Mouse (Mus musculus): ENCODE results near the gene Zbtb5. TPM values are rescaled to one million over a fixed set of nuclear protein-coding genes. Genes with fewer than 3 reads are reported as not detected.

The Zbtb5 gene
- polyA plus RNA-seq, 1 experiment from 2014 or later = 10.3 TPM

DNA sequence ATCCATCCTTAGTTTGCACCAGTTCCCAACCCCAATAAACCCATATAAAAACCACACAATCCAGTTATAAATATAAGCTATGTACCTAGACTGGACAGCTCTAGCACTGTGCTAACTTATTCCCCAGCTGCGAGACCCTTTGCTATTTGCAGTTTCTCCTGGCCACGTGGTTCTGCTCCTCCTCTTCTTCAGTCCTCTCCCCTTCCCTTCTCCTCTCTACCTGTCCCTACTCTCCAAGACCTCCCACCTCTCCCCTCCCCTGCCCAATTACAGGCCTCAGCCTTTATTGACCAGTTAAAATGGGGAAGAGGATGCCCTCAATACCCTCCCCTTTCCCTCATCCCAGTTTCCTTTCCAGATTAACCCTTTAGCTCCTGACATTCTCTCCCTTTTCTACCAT is 1.3 kb upstream of the Zbtb5 start:
- Histone ChIP-seq H3K4me3 (ENCODE audit: low read depth, low read length) (no peak overlapping the region), H3K27ac (ENCODE audit: low read length) (no peak overlapping the region; the same call in 1 of the 2 replicates), H3K4me1 (ENCODE audit: insufficient read depth, low read depth, low read length) (peaks cover 8% of the 10 kb centered on the region; the same call in 1 of the 2 replicates), H3K36me3 (ENCODE audit: insufficient read depth, low read length) (no peaks in the 10 kb centered on the region), H3K9me3 (ENCODE audit: low read length) (no peaks in the 10 kb centered on the region), H3K9ac (replicated peaks; ENCODE audit: low read depth) (peak overlapping the region; percentile 52; the same call in 1 of the 2 replicates), H3K27me3 (replicated peaks; ENCODE audit: insufficient read depth, low read length) (no peaks in the 10 kb centered on the region), H3K4me2 (replicated peaks; ENCODE audit: low read depth, low read length) (peak overlapping the region; percentile 86)
- no peak for TF ChIP-seq CTCF (IDR thresholded peaks at IDR 0.05)
- TF ChIP-seq EP300 (IDR thresholded peaks at IDR 0.05) = no peak
- 4% methylated on average over 2 of the region's 2 CpGs for WGBS
- DNase-seq (ENCODE audit: low spot score) = peak; percentile 17
- ATAC-seq = no peak

GRCm38 (mm10) chr4:45013031-45013431 is 819 bp upstream of the Zbtb5 start:
- H3K36me3 ChIP-seq (ENCODE audit: insufficient read depth, low read length) = no peaks in the 10 kb centered on the region

DNA sequence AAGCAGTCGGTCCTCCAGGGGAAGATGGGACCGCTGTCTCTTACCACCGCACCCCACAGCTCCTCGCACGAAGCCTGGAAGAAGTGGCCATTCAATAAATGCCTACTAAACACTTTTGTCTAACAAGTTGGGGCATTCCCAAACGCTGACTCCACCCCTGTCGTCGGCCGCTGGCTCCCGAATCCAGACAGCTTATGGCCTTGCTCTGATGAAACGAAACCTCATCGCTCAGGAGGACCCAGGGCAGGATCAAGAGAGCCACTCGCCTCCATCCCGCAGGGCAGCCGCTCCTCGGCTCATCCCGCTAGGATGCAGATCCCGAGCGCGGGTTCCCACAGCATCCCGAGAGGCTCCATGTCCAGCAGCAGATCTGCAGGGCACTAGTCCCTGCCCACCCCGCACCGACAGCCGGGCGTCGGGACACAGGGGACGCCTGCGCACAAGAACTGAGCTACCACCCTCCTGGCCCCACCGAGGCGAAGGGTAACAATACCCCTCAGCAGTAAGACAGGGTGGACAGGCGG is 569 bp downstream of the Zbtb5 start:
- 0% methylated on average over 31 of the region's 31 CpGs for WGBS
- Histone ChIP-seq H3K36me3 (ENCODE audit: insufficient read depth, low read length) (no peaks in the 10 kb centered on the region), H3K4me2 (replicated peaks; ENCODE audit: low read depth, low read length) (peak overlapping the region; percentile 67), H3K27ac (ENCODE audit: low read length) (peak overlapping the region; percentile 96), H3K4me1 (ENCODE audit: insufficient read depth, low read depth, low read length) (peaks cover 8% of the 10 kb centered on the region; the same call in 1 of the 2 replicates), H3K4me3 (ENCODE audit: low read depth, low read length) (peak overlapping the region; percentile 89), H3K27me3 (replicated peaks; ENCODE audit: insufficient read depth, low read length) (no peaks in the 10 kb centered on the region), H3K9ac (replicated peaks; ENCODE audit: low read depth) (peak overlapping the region; percentile 69), H3K9me3 (ENCODE audit: low read length) (no peaks in the 10 kb centered on the region)
- peak; percentile 86 for DNase-seq (ENCODE audit: low spot score)
- ATAC-seq = peak; percentile 38
- TF ChIP-seq EP300 (IDR thresholded peaks at IDR 0.05) (no peak), CTCF (IDR thresholded peaks at IDR 0.05) (no peak)

More at GRCm38 (mm10) chr4:45013031-45013431, 819 bp upstream of the Zbtb5 start:
- TF ChIP-seq EP300 (IDR thresholded peaks at IDR 0.05) (no peak), CTCF (IDR thresholded peaks at IDR 0.05) (no peak)
- peak overlapping the region; percentile 55 for H3K4me3 ChIP-seq (ENCODE audit: low read depth, low read length)
- H3K4me1 ChIP-seq (ENCODE audit: insufficient read depth, low read depth, low read length) = peaks cover 8% of the 10 kb centered on the region; the same call in 1 of the 2 replicates
- no peak for ATAC-seq
- peak; percentile 47 for DNase-seq (ENCODE audit: low spot score)
- H3K9ac ChIP-seq (replicated peaks; ENCODE audit: low read depth) = peak overlapping the region; percentile 52
- no peaks in the 10 kb centered on the region for H3K9me3 ChIP-seq (ENCODE audit: low read length)
- H3K4me2 ChIP-seq (replicated peaks; ENCODE audit: low read depth, low read length) = peak overlapping the region; percentile 86
- WGBS = under 1% methylated on average over 13 of the region's 13 CpGs
- H3K27me3 ChIP-seq (replicated peaks; ENCODE audit: insufficient read depth, low read length) = no peaks in the 10 kb centered on the region
- peak overlapping the region; percentile 92 for H3K27ac ChIP-seq (ENCODE audit: low read length)

DNA sequence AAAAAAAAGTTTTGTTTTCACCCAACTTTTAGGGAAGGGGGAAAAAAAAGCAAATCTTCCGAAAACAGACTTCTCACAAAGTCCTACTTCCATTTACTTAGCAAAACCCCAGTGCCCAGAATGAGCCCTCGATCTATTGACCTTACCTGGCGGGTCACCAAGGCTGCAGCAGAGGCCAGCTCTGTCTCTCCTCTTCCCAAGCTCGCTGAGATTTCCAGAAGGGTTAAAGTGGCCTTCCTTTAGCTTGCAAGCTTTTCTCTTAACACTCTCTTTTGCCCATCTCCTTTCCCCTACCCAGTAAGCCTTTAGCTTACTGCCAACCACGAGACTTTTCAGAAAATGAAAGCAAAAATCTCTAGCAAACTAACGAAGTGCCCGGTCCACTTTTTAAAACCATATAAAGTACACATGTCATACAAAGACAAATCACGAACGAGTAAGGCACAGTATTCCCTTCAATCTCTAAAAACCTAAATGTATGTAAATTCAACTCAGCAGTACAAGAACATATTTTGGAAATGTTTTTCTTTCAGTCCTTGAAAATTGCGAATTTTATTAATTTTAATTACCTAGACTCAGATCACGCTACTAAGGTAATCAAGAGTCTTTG is 1.3 kb downstream of the Zbtb5 start:
- no peaks in the 10 kb centered on the region for H3K27me3 ChIP-seq (replicated peaks; ENCODE audit: insufficient read depth, low read length)
- ATAC-seq (no peak), DNase-seq (ENCODE audit: low spot score) (peak; percentile 17)
- peaks cover 8% of the 10 kb centered on the region; the same call in 1 of the 2 replicates for H3K4me1 ChIP-seq (ENCODE audit: insufficient read depth, low read depth, low read length)
- peak overlapping the region; percentile 36; the same call in 1 of the 2 replicates for H3K9ac ChIP-seq (replicated peaks; ENCODE audit: low read depth)
- peak overlapping the region; percentile 89 for H3K4me3 ChIP-seq (ENCODE audit: low read depth, low read length)
- TF ChIP-seq EP300 (IDR thresholded peaks at IDR 0.05) = no peak
- TF ChIP-seq CTCF (IDR thresholded peaks at IDR 0.05) = no peak
- H3K4me2 ChIP-seq (replicated peaks; ENCODE audit: low read depth, low read length) = peak overlapping the region; percentile 67
- no peaks in the 10 kb centered on the region for H3K9me3 ChIP-seq (ENCODE audit: low read length)
- WGBS = 5% methylated on average over 11 of the region's 11 CpGs
- no peaks in the 10 kb centered on the region for H3K36me3 ChIP-seq (ENCODE audit: insufficient read depth, low read length)
- H3K27ac ChIP-seq (ENCODE audit: low read length) = peak overlapping the region; percentile 96

DNA sequence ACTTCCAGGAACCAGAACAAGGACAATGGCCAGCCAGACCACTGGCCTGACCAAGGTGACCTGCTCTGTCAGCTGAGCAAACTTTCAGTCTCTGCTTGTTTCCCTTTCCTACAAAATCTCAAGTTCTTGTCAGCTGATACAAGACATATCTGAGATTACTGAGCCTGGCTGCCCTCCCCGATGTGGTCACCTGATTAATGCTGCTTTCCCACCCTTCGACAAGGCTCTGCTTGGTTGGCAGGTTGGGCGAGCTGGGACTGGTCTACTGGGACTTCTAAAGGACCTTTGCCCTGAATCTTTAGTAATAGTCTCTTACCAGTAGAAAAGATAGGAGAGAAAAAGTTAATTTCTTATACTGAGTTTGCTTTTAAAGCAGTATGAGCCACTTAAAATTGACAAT is 6.8 kb downstream of the Zbtb5 start:
- Histone ChIP-seq H3K27ac (ENCODE audit: low read length) (no peak overlapping the region), H3K27me3 (replicated peaks; ENCODE audit: insufficient read depth, low read length) (no peaks in the 10 kb centered on the region), H3K4me1 (ENCODE audit: insufficient read depth, low read depth, low read length) (no peaks in the 10 kb centered on the region), H3K36me3 (ENCODE audit: insufficient read depth, low read length) (no peaks in the 10 kb centered on the region), H3K9me3 (ENCODE audit: low read length) (no peaks in the 10 kb centered on the region), H3K4me2 (replicated peaks; ENCODE audit: low read depth, low read length) (no peak overlapping the region), H3K4me3 (ENCODE audit: low read depth, low read length) (no peak overlapping the region), H3K9ac (replicated peaks; ENCODE audit: low read depth) (no peak overlapping the region)
- DNase-seq (ENCODE audit: low spot score) = no peak
- no peak for ATAC-seq
- no peak for TF ChIP-seq CTCF (IDR thresholded peaks at IDR 0.05)
- TF ChIP-seq EP300 (IDR thresholded peaks at IDR 0.05) = no peak
- 82% methylated on average over 3 of the region's 3 CpGs for WGBS

DNA sequence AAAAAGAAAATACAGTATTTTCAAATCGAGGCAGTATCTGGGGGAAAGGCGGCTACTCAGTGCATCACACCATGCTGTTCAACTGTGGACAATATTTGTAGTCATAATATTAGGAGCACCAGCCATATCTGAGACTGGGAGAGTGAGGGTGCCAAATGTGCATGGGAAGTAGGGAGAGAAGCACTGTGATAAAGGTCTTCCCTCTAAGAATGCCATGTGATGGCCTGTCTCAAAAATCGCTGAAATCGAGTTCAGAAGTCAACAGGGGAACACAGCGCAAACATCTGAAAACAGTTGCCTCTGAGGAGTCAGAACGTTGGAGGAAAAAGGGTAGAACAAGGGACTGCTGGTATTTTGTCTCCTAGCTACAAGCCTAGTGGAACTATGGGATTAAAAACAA is 12.2 kb downstream of the Zbtb5 start:
- no peak for TF ChIP-seq CTCF (IDR thresholded peaks at IDR 0.05)
- no peak overlapping the region for H3K9ac ChIP-seq (replicated peaks; ENCODE audit: low read depth)
- H3K27ac ChIP-seq (ENCODE audit: low read length) = no peak overlapping the region
- no peaks in the 10 kb centered on the region for H3K4me1 ChIP-seq (ENCODE audit: insufficient read depth, low read depth, low read length)
- no peaks in the 10 kb centered on the region for H3K27me3 ChIP-seq (replicated peaks; ENCODE audit: insufficient read depth, low read length)
- H3K36me3 ChIP-seq (ENCODE audit: insufficient read depth, low read length) = peaks cover under 1% of the 10 kb centered on the region; the same call in 1 of the 2 replicates
- no peak overlapping the region for H3K4me2 ChIP-seq (replicated peaks; ENCODE audit: low read depth, low read length)
- no peaks in the 10 kb centered on the region for H3K9me3 ChIP-seq (ENCODE audit: low read length)
- H3K4me3 ChIP-seq (ENCODE audit: low read depth, low read length) = no peak overlapping the region
- no peak for ATAC-seq
- 81% methylated on average over 6 of the region's 6 CpGs for WGBS
- DNase-seq (ENCODE audit: low spot score) = no peak

Data from lung, postnatal 0 days (tissue).